ENCODE assay signal across 9 mouse cellular contexts in the genomic region with DNA sequence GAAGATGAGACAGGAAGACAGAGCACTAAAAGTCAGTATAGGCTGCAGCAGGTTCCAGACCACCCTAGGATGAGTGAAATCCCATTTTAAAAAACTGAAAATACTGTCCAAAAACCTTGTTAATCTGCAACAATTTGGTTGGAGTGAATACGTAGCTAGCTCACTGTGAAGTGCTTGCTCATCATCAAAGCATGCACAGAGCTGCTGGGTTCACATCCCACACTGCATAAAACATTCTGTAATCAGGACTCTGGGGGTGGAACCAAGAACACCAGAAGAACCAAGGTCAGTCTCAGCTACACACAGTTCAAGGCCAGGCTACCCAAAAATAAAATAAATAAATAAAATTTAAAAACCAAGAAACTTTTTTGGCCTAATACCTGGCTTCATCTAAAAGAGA. TPM values are rescaled to one million over a fixed set of nuclear protein-coding genes. Genes with fewer than 3 reads are reported as not detected.
A peak's percentile ranks its signal among the peaks of the same experiment; 100 is the strongest.
DNase-seq lines count a peak whose midpoint lies in the region; ATAC-seq lines count a peak whose summit lies in the region.
"Had no signal": no experiment of that assay in that cellular context is flagged by ENCODE, and none has a peak within 500 bp of the region (broad histone marks: within the 10 kb centered on the region; RNA-seq: fewer than 3 reads in every experiment).

No protein-coding gene starts in this region.

- H3K4me2 ChIP-seq in hindbrain, embryonic 14.5 days (replicated peaks) = peak overlapping the region; percentile 35
- H3K4me2 ChIP-seq in hindbrain, embryonic 12.5 days (replicated peaks) = no peak overlapping the region
- peak overlapping the region; percentile 27 for H3K4me2 ChIP-seq in hindbrain, embryonic 16.5 days (ENCODE audit: low read length)
- H3K4me2 ChIP-seq: limb, embryonic 12.5 days had no signal

- H3K27ac ChIP-seq in hindbrain, embryonic 14.5 days = no peak overlapping the region
- H3K27ac ChIP-seq in hindbrain, embryonic 12.5 days = no peak overlapping the region
- no peak overlapping the region for H3K27ac ChIP-seq in hindbrain, embryonic 16.5 days (ENCODE audit: low read depth, low read length)
- H3K27ac ChIP-seq: limb, embryonic 12.5 days had no signal

- no peak for DNase-seq in hindbrain, embryonic 14.5 days (ENCODE audit: low spot score)
- DNase-seq in 3134 (ENCODE audit: extremely low read depth, insufficient read length, low spot score) = peak; percentile 23
- peak; percentile 66 for DNase-seq in Muller cell, postnatal 12 days (ENCODE audit: inconsistent ontology term)
- DNase-seq in urinary bladder, postnatal 14 days (ENCODE audit: low spot score) = no peak
- DNase-seq in right cerebral cortex, postnatal 36 days (ENCODE audit: low spot score in 2 of 2) = no peak
- DNase-seq: thymus, postnatal 14 days had no signal

- H3K4me1 ChIP-seq in hindbrain, embryonic 14.5 days (replicated peaks; ENCODE audit: control insufficient read depth, insufficient read depth, low read length) = peaks cover 23% of the 10 kb centered on the region
- H3K4me1 ChIP-seq in hindbrain, embryonic 12.5 days = peaks cover 14% of the 10 kb centered on the region
- H3K4me1 ChIP-seq in hindbrain, embryonic 16.5 days (ENCODE audit: control insufficient read depth, insufficient read depth, low read depth, low read length) = peaks cover 16% of the 10 kb centered on the region

- no peak overlapping the region for H3K9ac ChIP-seq in hindbrain, embryonic 14.5 days
- no peak overlapping the region for H3K9ac ChIP-seq in hindbrain, embryonic 12.5 days
- no peak overlapping the region for H3K9ac ChIP-seq in hindbrain, embryonic 16.5 days (ENCODE audit: low read depth, low read length)
- H3K9ac ChIP-seq: limb, embryonic 12.5 days had no signal

- WGBS in hindbrain, embryonic 14.5 days = 56% methylated on average over 1 of the region's 1 CpGs
- WGBS in hindbrain, embryonic 12.5 days = 67% methylated on average over 1 of the region's 1 CpGs
- WGBS in hindbrain, embryonic 16.5 days = 41% methylated on average over 1 of the region's 1 CpGs

- H3K9me3 ChIP-seq in hindbrain, embryonic 14.5 days (ENCODE audit: control insufficient read depth, low read length) = no peaks in the 10 kb centered on the region
- no peaks in the 10 kb centered on the region for H3K9me3 ChIP-seq in hindbrain, embryonic 12.5 days (replicated peaks)
- H3K9me3 ChIP-seq in hindbrain, embryonic 16.5 days (ENCODE audit: control insufficient read depth, low read length) = no peaks in the 10 kb centered on the region
- H3K9me3 ChIP-seq: limb, embryonic 12.5 days had no signal

- no peaks in the 10 kb centered on the region for H3K27me3 ChIP-seq in hindbrain, embryonic 14.5 days (ENCODE audit: control insufficient read depth, insufficient read depth, low read length)
- H3K27me3 ChIP-seq in hindbrain, embryonic 12.5 days = no peaks in the 10 kb centered on the region
- H3K27me3 ChIP-seq in hindbrain, embryonic 16.5 days (replicated peaks; ENCODE audit: control insufficient read depth, insufficient read depth, low read length) = no peaks in the 10 kb centered on the region
- H3K27me3 ChIP-seq: limb, embryonic 12.5 days had no signal

- no peak for ATAC-seq in hindbrain, embryonic 14.5 days (ENCODE audit: low FRiP score)
- no peak for ATAC-seq in hindbrain, embryonic 12.5 days (ENCODE audit: low FRiP score)
- no peak for ATAC-seq in hindbrain, embryonic 16.5 days

- H3K4me3 ChIP-seq in hindbrain, embryonic 14.5 days (replicated peaks; ENCODE audit: low read length) = no peak overlapping the region; the same call in 1 of the 2 replicates
- H3K4me3 ChIP-seq in hindbrain, embryonic 12.5 days = no peak overlapping the region
- H3K4me3 ChIP-seq in hindbrain, embryonic 16.5 days (ENCODE audit: low read length) = no peak overlapping the region
- H3K4me3 ChIP-seq: limb, embryonic 12.5 days had no signal

- H3K36me3 ChIP-seq in hindbrain, embryonic 14.5 days (replicated peaks; ENCODE audit: control insufficient read depth, insufficient read depth) = 0 out of 2 replicates have a peak, but pooled peaks cover 3% of the 10 kb centered on the region
- H3K36me3 ChIP-seq in hindbrain, embryonic 12.5 days = no peaks in the 10 kb centered on the region
- H3K36me3 ChIP-seq in hindbrain, embryonic 16.5 days (ENCODE audit: control insufficient read depth, insufficient read depth, low read length) = no peaks in the 10 kb centered on the region

RNA-seq across cellular contexts. Expression of a gene that starts 3.9 kb away (rescaled TPM):
- polyA plus RNA-seq in hindbrain, embryonic 14.5 days (2014; fragmentation: Nextera tagmentation; extraction: Ambion mirVana) = 81.1 and 81.3 TPM in 2 replicates
- 132 and 144 TPM in 2 replicates for polyA plus RNA-seq in hindbrain, embryonic 12.5 days (2016; fragmentation: Nextera tagmentation; extraction: Ambion mirVana)
- 70.0 and 76.8 TPM in 2 replicates for polyA plus RNA-seq in hindbrain, embryonic 16.5 days (2015; fragmentation: Nextera tagmentation; extraction: Ambion mirVana)

Comparison
In these comparisons a context has a peak if more than half of its experiments do, and no peak if none do; other contexts are left out.
1. DNase-seq: peak in 3134 (single experiment) and Muller cell, postnatal 12 days (single experiment); none in hindbrain, embryonic 14.5 days (single experiment), urinary bladder, postnatal 14 days (single experiment) and right cerebral cortex, postnatal 36 days (0 of 2).